Mouse (Mus musculus) neural tube, embryonic 12.5 days (tissue): ENCODE results near the gene Mbtps2. TPM values are rescaled to one million over a fixed set of nuclear protein-coding genes. Genes with fewer than 3 reads are reported as not detected.
A peak's percentile ranks its signal among the peaks of the same experiment; 100 is the strongest.

Experiments used
- ATAC-seq: fragments of 200-750 bp; cut with Nextera tagmentation; 2 replicates; pipeline ENCODE4 v1.8.0; 2017; ENCODE audit warnings: low read depth, mild to moderate bottlenecking, moderate TSS enrichment, moderate library complexity; ENCODE audit not compliant: low FRiP score
- H3K27ac ChIP-seq: fragments of 300-500 bp; sonication (generic); 2 replicates; pipeline ENCODE4 v1.5.1; 2016
- H3K27me3 ChIP-seq: fragments of 300-500 bp; sonication (generic); replicated peaks from 2 replicates; pipeline ENCODE4 v1.6.1; 2016; ENCODE audit warnings: mild to moderate bottlenecking
- H3K36me3 ChIP-seq: fragments of 300-500 bp; sonication (generic); 2 replicates; pipeline ENCODE4 v1.6.1; 2016; ENCODE audit warnings: mild to moderate bottlenecking
- H3K4me1 ChIP-seq: fragments of 300-500 bp; sonication (generic); 2 replicates; pipeline ENCODE4 v1.6.1; 2016
- H3K4me2 ChIP-seq: fragments of 300-500 bp; sonication (generic); replicated peaks from 2 replicates; pipeline ENCODE4 v1.6.1; 2016; ENCODE audit warnings: mild to moderate bottlenecking
- H3K4me3 ChIP-seq: fragments of 300-500 bp; sonication (generic); 2 replicates; pipeline ENCODE4 v1.5.1; 2016
- H3K9ac ChIP-seq: fragments of 300-500 bp; sonication (generic); 2 replicates; pipeline ENCODE4 v1.6.1; 2016; ENCODE audit warnings: mild to moderate bottlenecking
- H3K9me3 ChIP-seq: fragments of 300-500 bp; sonication (generic); 2 replicates; pipeline ENCODE4 v1.6.1; 2016; ENCODE audit warnings: mild to moderate bottlenecking
- WGBS: fragments of 180-500 bp; shearing (Covaris S2); methylation state at CpG from one replicate; pipeline ENCODE4 v1.1.7; 2016; 5-methylcytosine and 5-hydroxymethylcytosine counted together
- polyA plus RNA-seq: library from polyadenylated mRNA; unstranded; fragments of >200 nt; fragmentation: Nextera tagmentation; extraction: Ambion mirVana; gene quantifications from 2 replicates; pipeline ENCODE4 v1.2.1, GENCODE M21; 2016

The Mbtps2 gene
- polyA plus RNA-seq, 1 experiment from 2014 or later: 29.5 TPM

- H3K4me2 ChIP-seq: no peak overlapping the region
- H3K4me1 ChIP-seq: no peaks in the 10 kb centered on the region
- H3K4me3 ChIP-seq: no peak overlapping the region
- WGBS: 84% methylated on average over 4 of the region's 4 CpGs
- no peak overlapping the region for H3K9ac ChIP-seq
- no peaks in the 10 kb centered on the region for H3K9me3 ChIP-seq
- no peaks in the 10 kb centered on the region for H3K27me3 ChIP-seq
- no peak overlapping the region for H3K27ac ChIP-seq
- no peaks in the 10 kb centered on the region for H3K36me3 ChIP-seq
- ATAC-seq: no peak
Observed at GRCm38 (mm10) chrX:157493159-157493558, 105.4 kb downstream of the Mbtps2 start.

- peak; percentile 93 for ATAC-seq
- no peaks in the 10 kb centered on the region for H3K27me3 ChIP-seq
- peak within 1 kb of the TSS; percentile 80 for H3K9ac ChIP-seq
- no peaks in the 10 kb centered on the region for H3K9me3 ChIP-seq
- WGBS: 20% methylated on average over 42 of the region's 45 CpGs
- H3K4me2 ChIP-seq: peak within 1 kb of the TSS; percentile 56
- no peaks in the 10 kb centered on the region for H3K4me1 ChIP-seq
- H3K36me3 ChIP-seq: no peaks in the 10 kb centered on the region
- peak within 1 kb of the TSS; percentile 68 for H3K4me3 ChIP-seq
- H3K27ac ChIP-seq: peak within 1 kb of the TSS; percentile 76
Observed at GRCm38 (mm10) chrX:157491944-157492726, 106.4 kb downstream of the Mbtps2 start, which contains the start of gene Sms. Sms (minus strand) TSS chrX:157492287.

GRCm38 (mm10) chrX:157491145-157491935 lies 107.2 kb downstream of the Mbtps2 start:
- no peaks in the 10 kb centered on the region for H3K36me3 ChIP-seq
- H3K9me3 ChIP-seq: no peaks in the 10 kb centered on the region
- H3K4me2 ChIP-seq: peak overlapping the region; percentile 56
- H3K4me3 ChIP-seq: peak overlapping the region; percentile 68
- H3K4me1 ChIP-seq: no peaks in the 10 kb centered on the region
- WGBS: 23% methylated on average over 74 of the region's 104 CpGs
- H3K27ac ChIP-seq: peak overlapping the region; percentile 76
- peak overlapping the region; percentile 80 for H3K9ac ChIP-seq
- H3K27me3 ChIP-seq: no peaks in the 10 kb centered on the region
- peak; percentile 74 for ATAC-seq

GRCm38 (mm10) chrX:157490769-157491144 lies 107.8 kb downstream of the Mbtps2 start:
- H3K27ac ChIP-seq: no peak overlapping the region
- no peaks in the 10 kb centered on the region for H3K9me3 ChIP-seq
- no peak for ATAC-seq
- H3K4me2 ChIP-seq: peak overlapping the region; percentile 56
- WGBS: 20% methylated on average over 12 of the region's 12 CpGs
- peak overlapping the region; percentile 68 for H3K4me3 ChIP-seq
- H3K36me3 ChIP-seq: no peaks in the 10 kb centered on the region
- H3K27me3 ChIP-seq: no peaks in the 10 kb centered on the region
- no peaks in the 10 kb centered on the region for H3K4me1 ChIP-seq
- peak overlapping the region; percentile 80 for H3K9ac ChIP-seq

GRCm38 (mm10) chrX:157489871-157490721 lies 108.4 kb downstream of the Mbtps2 start:
- ATAC-seq: no peak
- H3K9ac ChIP-seq: peak overlapping the region; percentile 80; the same call in 1 of the 2 replicates
- H3K36me3 ChIP-seq: no peaks in the 10 kb centered on the region
- no peaks in the 10 kb centered on the region for H3K4me1 ChIP-seq
- H3K9me3 ChIP-seq: no peaks in the 10 kb centered on the region
- no peaks in the 10 kb centered on the region for H3K27me3 ChIP-seq
- H3K4me3 ChIP-seq: peak overlapping the region; percentile 68
- peak overlapping the region; percentile 56 for H3K4me2 ChIP-seq
- H3K27ac ChIP-seq: no peak overlapping the region
- WGBS: 17% methylated on average over 9 of the region's 9 CpGs

- no peak for ATAC-seq
- Histone ChIP-seq H3K4me3 (no peak overlapping the region), H3K9me3 (no peaks in the 10 kb centered on the region), H3K27me3 (no peaks in the 10 kb centered on the region), H3K9ac (no peak overlapping the region), H3K36me3 (no peaks in the 10 kb centered on the region), H3K4me2 (no peak overlapping the region), H3K4me1 (no peaks in the 10 kb centered on the region), H3K27ac (no peak overlapping the region)
- WGBS: 81% methylated on average over 3 of the region's 3 CpGs
Observed at GRCm38 (mm10) chrX:157488831-157489230, 109.7 kb downstream of the Mbtps2 start.

GRCm38 (mm10) chrX:157486765-157487164 lies 111.8 kb downstream of the Mbtps2 start:
- no peaks in the 10 kb centered on the region for H3K27me3 ChIP-seq
- no peak overlapping the region for H3K9ac ChIP-seq
- H3K9me3 ChIP-seq: no peaks in the 10 kb centered on the region
- no peak overlapping the region for H3K4me2 ChIP-seq
- H3K4me1 ChIP-seq: no peaks in the 10 kb centered on the region
- H3K36me3 ChIP-seq: no peaks in the 10 kb centered on the region
- ATAC-seq: no peak
- 55% methylated on average over 2 of the region's 2 CpGs for WGBS
- no peak overlapping the region for H3K27ac ChIP-seq
- no peak overlapping the region for H3K4me3 ChIP-seq

Other genes starting within 250 kb of the Mbtps2 start
- 0.25 and 0.41 TPM in 2 replicates for gene Phex, start 183.4 kb downstream of the Mbtps2 start, polyA plus RNA-seq
- gene Sms, start 106.4 kb downstream of the Mbtps2 start, polyA plus RNA-seq: 94.2 and 109 TPM in 2 replicates
- gene Yy2, start 29.7 kb downstream of the Mbtps2 start, polyA plus RNA-seq: 3.2 and 5.3 TPM in 2 replicates
- gene Smpx, start 100.2 kb upstream of the Mbtps2 start, polyA plus RNA-seq: 1.2 and 2.9 TPM in 2 replicates
- 1.2 and 1.8 TPM in 2 replicates for gene Klhl34, start 219.7 kb upstream of the Mbtps2 start, polyA plus RNA-seq